Mouse (Mus musculus) ovary, adult 18-20 months (tissue): Measurements from ENCODE around the gene Psmb8.

ENCODE experiments used
- DNase-seq: peaks from one replicate; pipeline ENCODE4 v3.0.0; 2022; ENCODE audit warnings: low spot score, mixed read lengths

Gene Psmb8

DNA sequence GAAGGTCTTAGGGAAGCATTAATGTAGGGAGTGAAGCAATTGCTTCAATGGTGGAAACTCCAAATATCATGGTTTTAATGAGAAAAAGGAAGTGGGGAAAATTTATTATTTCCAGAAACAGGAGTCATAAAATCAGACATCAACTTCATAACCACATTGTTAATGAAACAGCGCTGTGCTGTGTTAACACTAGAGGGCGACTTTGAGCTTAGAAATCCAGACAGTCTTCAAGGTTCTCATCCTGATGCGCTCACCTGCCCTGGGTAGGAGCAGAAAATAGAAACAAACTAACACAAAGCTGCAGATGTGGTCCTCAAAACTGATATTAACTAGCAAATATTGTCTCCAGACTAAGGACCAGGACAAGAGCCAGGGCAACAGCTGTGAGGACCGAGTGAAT is 52.4 kb downstream of the Psmb8 start:
- no peak for DNase-seq
